Mouse (Mus musculus) left cerebral cortex, postnatal 14 days (tissue): ENCODE data around the gene Tnik. TPM values are rescaled to one million over a fixed set of nuclear protein-coding genes. Genes with fewer than 3 reads are reported as not detected.

Source experiments
- DNase-seq, 2 experiments: peaks; one replicate each; pipeline ENCODE4 v3.0.0; 2021 to 2022; ENCODE audit warnings: low spot score in 2 of 2, mixed read lengths in 1 of 2
- intact Hi-C: fragments of 180-260 bp; cut with DNase I; formaldehyde crosslinking; loops from one replicate; pipeline ENCODE4 v1.15.1; 2025
- total RNA-seq, 2 experiments: library from RNA; stranded (reverse); gene quantifications; 2 replicates each; pipeline ENCODE4 v1.2.3; 2021

The Tnik gene
- total RNA-seq, 2 experiments from 2014 or later: 216 to 232 TPM

- DNase-seq: no peak
- intact Hi-C loops: loop anchor here (5.0 kb wide), 1 partner anchor 62 kb away; no protein-coding TSS in a partner anchor
Measured at GRCm38 (mm10) chr3:28334547-28334946, 71.5 kb downstream of the Tnik start.

GRCm38 (mm10) chr3:28340071-28340470, 77.1 kb downstream of the Tnik start:
- DNase-seq: no peak
- intact Hi-C loops: no loop called here

GRCm38 (mm10) chr3:28343204-28343603, 80.2 kb downstream of the Tnik start:
- no peak for DNase-seq
- intact Hi-C loops: no loop called here

GRCm38 (mm10) chr3:28343661-28344060, 80.6 kb downstream of the Tnik start:
- no peak for DNase-seq

GRCm38 (mm10) chr3:28345446-28345845, 82.4 kb downstream of the Tnik start:
- intact Hi-C loops: no loop called here
- no peak for DNase-seq

More at GRCm38 (mm10) chr3:28343661-28344060, 80.6 kb downstream of the Tnik start:
- intact Hi-C loops: no loop called here

- intact Hi-C loops: no loop called here
- DNase-seq: no peak
Measured at GRCm38 (mm10) chr3:28345961-28346360, 82.9 kb downstream of the Tnik start.

- intact Hi-C loops: no loop called here
Measured at GRCm38 (mm10) chr3:28346476-28346875, 83.5 kb downstream of the Tnik start.

GRCm38 (mm10) chr3:28348746-28349145, 85.7 kb downstream of the Tnik start:
- intact Hi-C loops: no loop called here
- DNase-seq: no peak

More at GRCm38 (mm10) chr3:28346476-28346875, 83.5 kb downstream of the Tnik start:
- DNase-seq: no peak

- DNase-seq: no peak
- intact Hi-C loops: no loop called here
Measured at GRCm38 (mm10) chr3:28350147-28350801, 87.3 kb downstream of the Tnik start.

GRCm38 (mm10) chr3:28358391-28358790, 95.4 kb downstream of the Tnik start:
- DNase-seq: no peak
- intact Hi-C loops: no loop called here

GRCm38 (mm10) chr3:28359138-28359537, 96.1 kb downstream of the Tnik start:
- intact Hi-C loops: no loop called here
- DNase-seq: no peak

- intact Hi-C loops: no loop called here
- no peak for DNase-seq
Measured at GRCm38 (mm10) chr3:28361056-28361455, 98.0 kb downstream of the Tnik start.

GRCm38 (mm10) chr3:28363441-28364125, 100.6 kb downstream of the Tnik start:
- intact Hi-C loops: no loop called here
- no peak for DNase-seq

- no peak for DNase-seq
- intact Hi-C loops: no loop called here
Measured at GRCm38 (mm10) chr3:28368746-28369145, 105.7 kb downstream of the Tnik start.

GRCm38 (mm10) chr3:28369266-28369665, 106.3 kb downstream of the Tnik start:
- no peak for DNase-seq
- intact Hi-C loops: no loop called here

GRCm38 (mm10) chr3:28369698-28370097, 106.7 kb downstream of the Tnik start:
- intact Hi-C loops: no loop called here
- DNase-seq: no peak

- intact Hi-C loops: no loop called here
- DNase-seq: no peak
Measured at GRCm38 (mm10) chr3:28371583-28371982, 108.6 kb downstream of the Tnik start.

GRCm38 (mm10) chr3:28372459-28372858, 109.4 kb downstream of the Tnik start:
- intact Hi-C loops: no loop called here
- DNase-seq: no peak

GRCm38 (mm10) chr3:28374738-28375510, 111.9 kb downstream of the Tnik start:
- intact Hi-C loops: no loop called here

GRCm38 (mm10) chr3:28380224-28380623, 117.2 kb downstream of the Tnik start:
- intact Hi-C loops: no loop called here
- DNase-seq: no peak

More at GRCm38 (mm10) chr3:28374738-28375510, 111.9 kb downstream of the Tnik start:
- no peak for DNase-seq
